Mouse (Mus musculus) cerebellum, adult 9-11 months (tissue): ENCODE data around the gene Psors1c2.
"Not testable (repeated sequence)": the region's sequence is repeated elsewhere in the genome, so short reads cannot be mapped to it uniquely, and the experiment has no call there.

ENCODE experiments used
- DNase-seq: peaks from one replicate; pipeline ENCODE4 v3.0.0; 2022

The Psors1c2 gene

DNA sequence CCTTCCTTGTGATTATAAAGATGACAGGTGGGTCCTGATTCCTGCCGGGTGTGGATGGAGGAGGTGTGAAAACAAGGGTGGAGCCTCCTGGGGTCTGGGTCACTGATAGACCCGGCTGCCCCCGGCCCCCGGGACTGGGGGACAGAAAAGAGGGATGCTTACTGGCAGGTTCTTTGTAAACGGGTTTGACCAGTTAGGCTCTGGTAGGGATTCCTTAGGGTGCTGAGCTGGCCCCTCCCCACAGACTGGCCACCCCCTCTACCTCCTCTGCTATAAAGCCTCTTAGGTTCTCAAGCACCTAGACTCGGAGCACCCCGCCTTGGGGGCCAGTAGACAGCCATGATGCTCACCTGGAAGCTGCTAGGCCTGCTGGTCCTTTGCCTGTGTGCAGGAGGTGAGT is at the start of gene Psors1c2:
Psors1c2 (plus strand) TSS at position 301 of the 400 bp plus-strand sequence.
- DNase-seq, result no peak

- peak; percentile 11 for DNase-seq
Measured at GRCm38 (mm10) chr17:35484066-35484465, 48.9 kb upstream of the Psors1c2 start.

- no peak for DNase-seq
Measured at GRCm38 (mm10) chr17:35485702-35486101, 47.3 kb upstream of the Psors1c2 start.

DNA sequence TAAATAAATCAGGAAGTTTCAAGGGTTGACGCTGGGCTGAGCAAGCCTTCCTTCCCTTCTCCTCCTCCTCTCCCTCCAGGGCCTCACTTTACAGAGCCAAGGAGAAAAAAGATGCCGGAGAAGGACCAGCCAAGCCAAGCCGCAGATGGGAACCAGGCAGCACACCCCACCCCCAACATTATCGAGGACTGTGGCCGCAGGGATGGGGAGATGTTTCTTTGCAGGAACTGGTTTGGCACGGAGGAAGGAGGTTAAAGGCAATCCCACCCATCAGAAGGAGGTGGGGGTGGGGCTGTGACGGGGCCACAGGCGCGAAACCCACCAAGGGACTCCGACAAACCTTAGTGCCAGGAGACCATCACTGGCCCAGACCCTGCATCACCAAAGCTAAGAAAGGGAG is 46.3 kb upstream of the Psors1c2 start:
- no peak for DNase-seq

GRCm38 (mm10) chr17:35488041-35488440 is 45.0 kb upstream of the Psors1c2 start:
- no peak for DNase-seq

- no peak for DNase-seq
Measured at GRCm38 (mm10) chr17:35490320-35490719, 42.7 kb upstream of the Psors1c2 start.

DNA sequence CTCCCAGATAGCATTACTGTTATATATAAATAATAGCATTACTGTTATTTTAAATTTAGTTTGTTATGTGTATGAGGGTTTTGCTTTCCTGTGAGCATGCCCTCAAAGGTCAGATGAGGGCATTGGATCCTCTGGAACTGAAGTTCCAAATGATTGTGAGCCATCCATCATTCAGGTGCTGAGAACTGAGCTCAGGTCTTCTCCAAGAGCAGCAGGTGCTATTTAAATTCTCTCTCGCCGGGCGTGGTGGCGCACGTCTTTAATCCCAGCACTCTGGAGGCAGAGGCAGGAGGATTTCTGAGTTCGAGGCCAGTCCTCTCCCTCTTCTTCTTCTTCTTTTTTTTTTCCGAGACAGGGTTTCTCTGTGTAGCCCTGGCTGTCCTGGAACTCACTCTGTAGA is 35.9 kb upstream of the Psors1c2 start:
- no peak for DNase-seq

- DNase-seq, result no peak
Measured at GRCm38 (mm10) chr17:35502226-35502625, 30.8 kb upstream of the Psors1c2 start.

DNA sequence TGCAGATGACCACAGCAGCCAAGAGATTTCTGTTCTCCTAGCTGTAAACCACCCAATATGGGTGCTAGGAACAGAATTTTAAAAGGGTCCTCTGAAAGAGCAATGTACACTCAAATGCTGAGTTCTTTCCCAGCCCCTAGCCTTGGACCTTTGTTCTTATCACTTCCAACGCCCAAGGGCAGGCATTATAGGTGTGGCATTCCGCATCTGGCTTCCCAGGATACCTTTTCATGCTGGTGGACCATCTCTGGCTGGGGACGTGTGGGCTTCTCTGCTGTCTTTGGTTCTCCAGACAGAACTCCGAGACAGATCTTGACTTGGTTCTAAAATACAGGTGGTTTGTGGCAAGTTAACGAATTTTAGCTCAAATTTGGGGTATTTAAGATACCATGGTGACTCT is 30.2 kb upstream of the Psors1c2 start:
- DNase-seq, result no peak

DNA sequence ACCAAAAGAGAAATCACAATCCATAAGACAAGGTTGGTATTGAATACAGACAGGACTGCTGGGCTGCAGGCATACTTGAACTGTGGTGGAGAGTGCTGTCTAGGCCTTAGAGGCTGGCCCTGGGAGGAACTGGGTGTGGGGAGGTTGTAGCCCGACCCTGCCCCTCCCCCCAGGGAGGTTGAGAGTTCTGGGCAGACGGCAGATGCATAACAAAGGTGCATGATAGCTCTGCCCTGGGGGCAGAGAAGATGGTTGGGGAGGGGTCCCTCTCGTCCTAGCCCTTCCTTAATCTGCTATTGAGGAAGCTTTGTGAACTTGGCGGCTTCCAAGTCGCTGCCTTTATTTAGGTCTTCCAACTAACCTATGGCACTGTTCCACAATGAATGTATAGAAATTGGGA is 29.2 kb upstream of the Psors1c2 start:
- DNase-seq, result no peak

GRCm38 (mm10) chr17:35504628-35505481 is 28.1 kb upstream of the Psors1c2 start:
- no peak for DNase-seq

DNA sequence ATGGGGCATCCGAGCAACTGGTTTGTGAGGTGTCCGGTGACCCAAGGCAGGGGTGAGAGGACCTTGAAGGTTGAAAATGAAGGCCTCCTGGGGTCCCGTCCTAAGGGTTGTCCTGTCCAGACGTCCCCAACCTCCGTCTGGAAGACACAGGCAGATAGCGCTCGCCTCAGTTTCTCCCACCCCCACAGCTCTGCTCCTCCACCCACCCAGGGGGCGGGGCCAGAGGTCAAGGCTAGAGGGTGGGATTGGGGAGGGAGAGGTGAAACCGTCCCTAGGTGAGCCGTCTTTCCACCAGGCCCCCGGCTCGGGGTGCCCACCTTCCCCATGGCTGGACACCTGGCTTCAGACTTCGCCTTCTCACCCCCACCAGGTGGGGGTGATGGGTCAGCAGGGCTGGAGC is 27.2 kb upstream of the Psors1c2 start, which contains the start of gene Pou5f1:
Pou5f1 (plus strand) TSS at position 243 of the 400 bp plus-strand sequence.
- no peak for DNase-seq

DNA sequence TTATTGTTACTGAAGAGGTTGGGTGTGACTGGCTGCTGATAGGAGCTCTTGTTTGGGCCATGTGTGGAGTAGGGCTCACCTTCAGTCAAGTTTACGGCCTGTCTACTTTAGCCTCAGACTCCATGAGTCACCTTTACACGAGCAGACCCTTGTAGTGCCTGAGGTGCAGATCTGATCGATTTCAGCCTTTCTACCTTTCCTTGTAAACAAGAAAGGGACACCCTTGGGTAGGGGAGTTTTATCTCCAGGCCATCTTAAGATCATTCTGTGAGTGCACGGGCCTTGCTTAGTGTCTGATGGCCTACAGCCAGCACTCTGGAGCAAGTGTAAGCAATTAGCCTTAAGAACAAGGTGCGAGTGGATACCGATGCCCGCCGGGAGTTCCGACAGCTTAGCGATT is 26.1 kb upstream of the Psors1c2 start:
- DNase-seq, result no peak

- DNase-seq, result no peak
Measured at GRCm38 (mm10) chr17:35507556-35508260, 25.3 kb upstream of the Psors1c2 start.

DNA sequence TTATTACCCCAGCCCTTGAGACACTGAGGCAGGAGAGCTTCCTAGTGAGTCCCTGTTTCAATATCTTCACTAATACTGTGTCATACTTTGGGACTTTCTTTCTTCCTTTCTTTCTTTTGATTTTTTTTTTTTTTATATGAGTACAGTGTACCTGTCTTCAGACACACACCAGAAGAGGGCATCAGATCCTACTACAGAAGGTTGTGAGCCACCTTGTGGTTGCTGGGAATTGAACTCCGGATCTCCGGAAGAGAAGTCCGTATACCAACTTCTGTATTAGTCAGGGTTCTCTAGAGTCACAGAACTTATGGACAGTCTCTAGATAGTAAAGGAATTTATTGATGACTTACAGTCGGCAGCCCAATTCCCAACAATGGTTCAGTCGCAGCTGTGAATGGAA is 24.7 kb upstream of the Psors1c2 start:
- not testable (repeated sequence) for DNase-seq

GRCm38 (mm10) chr17:35509284-35509683 is 23.7 kb upstream of the Psors1c2 start:
- DNase-seq, result no peak

DNA sequence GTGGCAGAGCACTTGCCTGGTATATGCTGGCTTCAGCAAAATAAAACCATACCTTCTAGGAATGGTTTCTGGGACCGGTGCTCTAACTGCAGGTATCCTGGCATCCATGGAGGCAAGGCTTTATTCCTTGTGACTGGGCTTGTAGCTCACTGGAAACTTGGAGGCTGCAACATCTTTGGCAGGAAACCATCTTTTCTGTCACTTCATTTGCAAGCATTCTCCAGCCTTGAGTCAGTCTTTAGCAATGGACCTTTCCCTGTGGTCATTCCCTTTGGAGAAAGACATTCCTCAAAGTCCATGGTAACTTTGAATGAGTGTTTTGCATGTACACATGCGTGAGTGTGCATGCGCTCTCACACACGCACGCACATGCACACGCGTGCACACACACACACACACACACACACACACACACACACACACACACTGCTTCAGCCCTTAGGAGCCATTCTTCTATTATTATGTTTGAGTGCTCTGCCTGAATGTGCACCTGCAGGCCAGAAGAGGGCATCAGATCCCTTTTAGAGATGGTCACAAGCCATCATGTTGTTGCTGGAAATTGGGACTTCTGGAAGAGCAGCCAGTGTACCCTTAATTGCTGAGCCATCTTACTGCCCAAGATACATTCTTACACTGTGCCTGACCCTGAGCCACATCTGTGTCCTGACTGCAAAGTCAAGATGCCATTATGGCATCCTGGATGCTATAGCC is 19.9 kb upstream of the Psors1c2 start:
- no peak for DNase-seq

DNA sequence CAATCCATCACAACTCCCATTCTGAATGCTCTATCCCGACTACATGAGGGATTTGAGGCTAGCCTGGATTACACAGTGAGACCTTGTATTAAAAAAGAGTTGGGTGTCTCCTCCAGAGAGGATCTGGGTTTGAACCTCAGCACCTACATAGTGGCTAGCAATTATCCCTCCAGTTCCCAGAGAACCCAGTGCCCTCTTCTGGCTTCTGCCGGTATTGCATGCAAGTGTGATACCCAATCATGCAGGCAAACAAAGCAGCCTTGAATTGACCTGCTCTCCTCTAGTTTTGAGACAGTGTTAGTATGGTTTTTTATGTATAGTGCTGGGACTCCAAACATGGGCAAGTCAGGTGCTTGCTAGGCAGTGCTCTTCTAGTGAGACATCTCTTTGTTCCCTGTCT is 19.1 kb upstream of the Psors1c2 start:
- DNase-seq, result peak; percentile 35

DNA sequence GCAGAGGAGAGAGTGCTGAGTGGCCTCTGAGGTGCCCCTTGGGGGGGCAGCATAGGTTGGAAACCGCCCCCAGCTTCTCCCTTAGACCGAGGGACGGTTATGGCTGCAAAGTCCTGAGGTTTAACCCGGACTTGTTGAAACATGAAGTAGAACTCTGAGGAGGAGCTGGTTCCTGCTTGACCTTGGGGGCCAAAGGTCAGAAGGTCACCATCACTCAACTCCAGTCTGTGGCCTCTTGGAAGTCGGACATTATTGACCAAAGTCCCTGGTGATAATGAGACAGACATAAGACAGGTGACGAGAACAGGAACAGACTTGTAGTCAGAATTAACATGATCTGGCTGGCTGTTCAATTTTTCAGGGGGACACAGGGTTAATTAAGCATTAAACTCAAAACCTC is 18.2 kb upstream of the Psors1c2 start:
- DNase-seq, result peak; percentile 22

GRCm38 (mm10) chr17:35515911-35516640 is 16.9 kb upstream of the Psors1c2 start:
- peak; percentile 41 for DNase-seq

GRCm38 (mm10) chr17:35516652-35517500 is 16.1 kb upstream of the Psors1c2 start, which contains the start of the genes Tcf19 and Cchcr1:
Tcf19 (minus strand) TSS chr17:35516824.
Cchcr1 (plus strand) TSS chr17:35517100.
- peak; percentile 94 for DNase-seq

DNA sequence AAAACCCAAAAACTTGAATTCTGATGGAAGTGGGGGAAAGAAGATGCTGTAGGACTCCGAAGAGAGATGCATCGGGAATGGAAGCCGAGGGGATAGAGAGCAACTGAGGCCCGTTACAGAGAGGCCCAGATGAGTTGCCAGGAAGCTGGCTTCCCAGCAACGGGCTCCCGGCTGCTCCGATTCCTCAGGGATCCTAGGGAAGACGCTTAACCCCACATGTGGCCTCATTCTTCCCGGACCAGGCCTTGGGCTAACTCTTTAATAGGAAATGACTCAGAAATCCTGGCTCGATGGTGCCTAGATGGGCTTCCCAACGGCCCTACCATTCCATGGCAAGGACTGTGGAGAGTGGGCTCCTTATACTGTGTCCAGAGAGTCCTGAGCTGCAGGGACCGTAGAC is 15.5 kb upstream of the Psors1c2 start:
- DNase-seq, result no peak
